Mouse (Mus musculus): ENCODE measurements at regions not wholly inside any gene's neighbourhood (a gene's known extent, or its start where the extent isn't known, plus 50 kb on each side); places are given as distances from the start of the nearest gene placed in this dataset.

DNA sequence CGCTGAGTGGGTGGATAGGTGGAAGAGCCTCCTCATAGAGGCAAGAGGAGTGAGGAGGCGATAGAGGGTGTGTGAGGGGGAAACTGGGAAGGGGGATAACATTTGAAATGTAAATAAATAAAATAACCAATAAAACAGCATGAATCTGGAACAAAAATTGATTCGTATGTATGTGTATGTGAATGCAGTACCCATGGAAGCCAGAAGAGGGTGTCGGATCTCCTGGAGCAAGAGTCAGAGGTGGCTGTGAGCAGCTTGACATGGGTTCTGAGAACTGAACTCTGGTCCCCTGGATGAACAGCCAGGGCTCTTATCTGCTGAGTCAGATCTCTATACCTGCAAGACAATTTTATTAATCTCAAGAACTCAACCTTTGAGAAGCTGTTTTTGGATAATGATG lies 81.4 kb downstream of the Tfap2b start:
- no peak for DNase-seq (ENCODE audit: low spot score)

DNA sequence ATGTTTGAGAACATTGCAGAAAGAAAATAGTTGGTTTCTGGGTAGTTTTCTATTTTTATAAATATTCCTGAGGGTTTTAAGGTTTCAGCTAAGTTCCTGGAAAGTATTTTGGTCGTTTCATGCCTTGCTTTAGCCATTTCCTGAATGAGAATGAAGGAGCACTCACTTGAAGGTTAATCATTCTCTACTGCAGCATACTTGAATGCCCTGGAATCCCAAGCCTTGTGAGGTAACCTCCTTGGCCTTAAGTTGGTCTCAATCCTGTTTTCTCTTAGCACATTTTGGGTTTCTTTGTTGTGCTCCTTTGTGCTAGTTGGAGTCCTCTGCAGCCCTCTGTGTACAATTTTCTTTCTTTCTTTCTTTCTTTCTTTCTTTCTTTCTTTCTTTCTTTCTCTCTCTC lies 112.9 kb downstream of the Tfap2b start:
- DNase-seq (ENCODE audit: low spot score): no peak

DNA sequence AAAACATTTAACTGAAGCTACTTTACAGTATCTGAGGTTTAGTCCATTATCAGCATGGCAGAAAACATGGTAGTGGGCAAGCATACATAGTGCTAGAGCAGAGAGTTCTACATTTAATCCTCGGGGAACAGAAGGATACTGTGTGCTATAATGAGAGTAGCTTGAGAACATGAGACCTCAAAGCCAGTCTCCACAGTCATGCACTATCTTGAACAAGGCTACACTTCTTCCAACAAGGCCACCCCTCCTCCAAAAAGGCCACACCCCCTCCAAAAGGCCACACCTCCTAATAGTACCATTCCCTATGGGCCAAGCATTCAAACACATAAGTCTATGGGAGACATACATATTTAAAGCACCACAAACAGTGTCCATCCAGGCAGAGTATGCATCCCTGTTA lies 127.3 kb downstream of the Tfap2b start:
- no peak for DNase-seq (ENCODE audit: low spot score)

DNA sequence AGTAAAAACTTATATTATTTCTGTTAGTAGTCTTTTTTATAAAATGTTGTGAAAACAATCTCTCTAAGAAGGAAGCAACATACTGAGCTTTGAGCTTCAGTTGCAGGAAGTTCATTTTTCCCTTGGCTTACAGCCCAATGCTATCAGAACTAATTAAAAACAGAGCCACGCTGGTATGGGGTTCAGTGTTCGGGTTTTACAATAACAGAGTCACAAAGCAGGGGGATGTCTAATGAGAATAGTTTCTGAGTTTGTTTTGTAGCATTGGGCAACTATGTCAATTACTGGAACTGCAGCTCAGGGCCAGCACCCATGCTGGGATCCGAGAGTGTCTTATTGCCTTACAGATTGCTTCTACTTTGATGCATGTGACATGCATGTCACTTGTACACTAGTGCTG lies 128.5 kb downstream of the Tfap2b start:
- DNase-seq (ENCODE audit: low spot score): no peak

DNA sequence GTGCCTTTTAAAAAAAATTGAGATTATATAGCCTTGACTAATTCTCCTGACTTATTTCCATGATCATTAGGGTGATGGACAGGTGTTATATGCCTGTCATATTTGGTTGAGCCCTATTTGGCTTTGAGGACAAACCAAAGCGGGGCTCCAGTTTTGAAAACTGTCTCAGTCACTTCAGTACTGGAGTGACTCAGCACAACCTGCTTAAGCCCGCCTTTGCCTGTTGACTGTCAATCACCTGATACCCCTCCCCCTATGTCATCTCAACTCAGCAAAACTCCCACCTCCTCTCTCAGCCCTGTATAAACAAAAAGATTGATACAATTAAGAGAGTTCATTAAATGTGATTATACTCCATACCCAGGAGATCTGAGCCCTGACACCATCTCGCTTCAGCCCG lies 135.7 kb downstream of the Tfap2b start:
- no peak for DNase-seq (ENCODE audit: low spot score)

DNA sequence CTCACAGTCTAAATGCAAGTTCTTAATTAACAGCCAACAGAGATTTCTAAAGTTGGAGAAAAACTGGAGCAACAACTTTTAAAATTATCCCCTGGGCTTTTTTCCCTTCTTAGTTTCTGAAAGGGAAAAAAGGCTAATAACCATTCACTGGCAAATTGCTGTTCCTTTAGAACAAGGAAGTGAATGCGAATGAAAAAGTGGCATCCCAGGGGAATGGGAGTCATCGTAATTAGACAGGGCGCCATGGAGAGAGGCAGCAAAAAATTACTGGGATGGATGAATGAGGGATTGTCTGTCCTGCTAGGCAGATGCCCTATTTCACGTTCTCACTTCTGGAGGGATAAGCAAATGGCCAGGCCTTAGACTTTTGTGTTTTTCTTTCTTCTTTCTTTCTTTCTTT lies 141.8 kb downstream of the Tfap2b start:
- DNase-seq (ENCODE audit: low spot score): no peak

DNA sequence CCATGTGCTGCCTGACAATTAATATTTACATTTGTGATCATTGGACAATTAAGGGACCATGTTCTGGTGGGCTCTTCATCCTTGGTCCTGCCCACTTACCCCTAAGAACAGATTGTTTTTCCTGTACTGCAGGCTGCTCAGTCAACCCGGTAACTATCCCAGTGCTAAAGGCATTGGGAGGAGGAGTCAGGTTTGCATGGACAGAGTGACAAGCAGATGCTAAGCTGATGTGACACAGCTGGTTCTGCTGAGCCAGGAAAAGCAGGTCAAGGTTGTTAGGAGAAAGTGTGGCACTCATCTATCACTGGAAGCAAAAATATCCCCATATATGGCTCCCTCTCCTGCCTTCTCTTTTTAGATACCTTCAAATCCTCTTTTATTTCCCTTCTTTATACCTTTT lies 176.1 kb downstream of the Tfap2b start:
- no peak for DNase-seq (ENCODE audit: low spot score)

DNA sequence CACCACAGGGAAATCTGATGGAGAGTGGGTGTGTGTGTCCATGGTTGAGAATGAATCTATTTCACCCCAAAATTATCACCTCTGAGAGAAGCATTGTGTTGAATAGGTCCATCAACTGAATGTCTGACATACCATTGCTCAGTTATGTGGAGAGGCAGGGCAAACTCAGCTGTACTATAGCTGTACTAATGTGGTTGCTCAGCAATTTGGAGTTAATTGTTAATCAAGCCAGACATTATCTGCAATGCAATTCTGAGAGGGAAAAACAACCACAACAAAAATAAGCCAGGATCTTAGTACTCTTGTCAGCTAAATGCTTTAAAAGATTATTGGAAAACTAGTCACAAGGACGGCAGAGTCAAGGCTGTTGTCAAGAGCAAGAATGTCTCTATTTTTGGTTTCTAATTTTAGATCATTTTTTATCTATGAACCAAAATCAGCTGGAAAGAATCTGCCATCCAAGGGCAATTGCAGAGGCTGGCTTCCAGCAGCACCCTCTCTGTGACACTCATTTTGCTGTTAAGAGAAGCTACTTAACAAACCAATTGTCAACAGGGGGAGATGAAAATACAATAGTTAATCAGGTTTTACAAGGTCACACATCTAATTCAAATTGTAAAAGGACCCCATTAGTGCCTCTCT lies 180.3 kb downstream of the Tfap2b start:
- DNase-seq (ENCODE audit: low spot score): peak; percentile 8

DNA sequence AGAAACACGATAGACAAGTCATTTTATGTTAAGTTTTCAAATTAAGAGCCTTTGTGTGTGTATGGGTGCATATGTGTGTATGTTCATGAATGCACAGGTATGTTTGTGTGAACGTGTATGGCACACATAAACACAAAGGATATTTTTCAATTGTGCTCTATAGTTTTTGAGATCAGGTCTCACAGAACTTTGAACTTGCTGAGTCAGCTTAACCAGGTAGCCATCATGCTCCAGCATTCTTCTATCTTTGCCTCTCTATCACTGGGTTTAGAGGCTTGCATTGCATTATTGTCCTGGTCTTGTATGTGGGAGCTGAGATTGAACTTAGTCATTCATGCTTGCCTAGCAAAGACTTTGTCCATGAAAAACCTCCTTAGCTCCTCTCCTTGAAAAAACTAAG lies 198.8 kb downstream of the Tfap2b start:
- DNase-seq (ENCODE audit: low spot score): no peak

DNA sequence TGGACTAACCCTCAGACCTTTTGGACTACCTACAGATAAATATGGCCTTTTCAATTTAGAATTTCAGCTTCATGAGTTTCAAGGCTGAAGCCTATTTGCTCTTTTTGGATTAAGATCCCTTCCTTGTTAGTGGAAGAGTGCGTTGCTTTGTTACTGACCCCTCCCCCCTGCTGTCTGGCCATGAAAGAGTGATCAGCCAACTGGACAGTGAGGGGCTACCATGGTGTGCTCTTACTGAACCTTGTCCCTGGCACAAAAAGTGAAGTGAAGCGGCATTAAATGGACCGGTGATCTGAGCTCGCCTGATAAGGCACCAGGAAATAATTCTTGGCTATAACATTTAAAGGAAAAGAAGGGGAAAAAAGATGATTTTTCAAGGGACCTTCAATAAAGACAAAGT lies 203.6 kb downstream of the Tfap2b start:
- no peak for DNase-seq (ENCODE audit: low spot score)

DNA sequence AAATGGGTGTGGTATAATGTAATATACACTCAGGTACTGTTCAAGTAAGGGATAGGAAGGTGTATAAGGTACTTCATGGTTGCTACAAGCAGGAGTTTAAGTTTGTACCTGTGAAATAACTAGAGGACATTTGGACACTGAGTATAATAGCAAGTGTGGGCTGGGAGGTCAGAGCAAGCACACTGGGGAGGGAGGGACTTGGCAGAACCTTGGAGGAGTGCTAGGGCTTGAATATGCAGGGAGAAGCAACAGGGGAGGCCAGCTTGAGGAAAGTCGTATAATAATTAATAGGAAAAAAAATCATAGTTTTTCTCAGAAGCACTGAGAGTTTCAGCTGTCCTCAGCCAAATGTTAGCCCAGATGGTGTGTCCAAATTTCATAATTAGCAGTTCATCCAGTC lies 212.4 kb downstream of the Tfap2b start:
- DNase-seq (ENCODE audit: low spot score): no peak

DNA sequence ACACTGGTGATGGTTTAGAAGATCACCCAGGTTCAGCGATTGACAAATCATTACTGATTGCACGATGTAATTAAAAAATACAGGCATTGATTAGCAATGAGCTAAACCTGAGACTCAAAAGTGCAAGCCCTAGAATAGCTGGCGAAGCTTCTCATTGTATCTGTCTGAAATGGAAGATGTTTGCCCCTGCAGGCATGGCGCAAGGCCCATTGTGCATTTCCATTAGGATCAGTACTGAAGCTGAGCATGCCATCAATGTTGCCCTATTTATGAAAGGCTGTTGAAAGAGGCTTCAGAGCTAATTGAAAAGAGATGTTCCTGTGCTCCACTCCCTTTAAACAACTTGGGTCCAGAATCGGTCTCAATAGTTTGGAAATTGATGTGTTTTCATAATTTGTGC lies 242.1 kb downstream of the Tfap2b start:
- no peak for DNase-seq (ENCODE audit: low spot score)

DNA sequence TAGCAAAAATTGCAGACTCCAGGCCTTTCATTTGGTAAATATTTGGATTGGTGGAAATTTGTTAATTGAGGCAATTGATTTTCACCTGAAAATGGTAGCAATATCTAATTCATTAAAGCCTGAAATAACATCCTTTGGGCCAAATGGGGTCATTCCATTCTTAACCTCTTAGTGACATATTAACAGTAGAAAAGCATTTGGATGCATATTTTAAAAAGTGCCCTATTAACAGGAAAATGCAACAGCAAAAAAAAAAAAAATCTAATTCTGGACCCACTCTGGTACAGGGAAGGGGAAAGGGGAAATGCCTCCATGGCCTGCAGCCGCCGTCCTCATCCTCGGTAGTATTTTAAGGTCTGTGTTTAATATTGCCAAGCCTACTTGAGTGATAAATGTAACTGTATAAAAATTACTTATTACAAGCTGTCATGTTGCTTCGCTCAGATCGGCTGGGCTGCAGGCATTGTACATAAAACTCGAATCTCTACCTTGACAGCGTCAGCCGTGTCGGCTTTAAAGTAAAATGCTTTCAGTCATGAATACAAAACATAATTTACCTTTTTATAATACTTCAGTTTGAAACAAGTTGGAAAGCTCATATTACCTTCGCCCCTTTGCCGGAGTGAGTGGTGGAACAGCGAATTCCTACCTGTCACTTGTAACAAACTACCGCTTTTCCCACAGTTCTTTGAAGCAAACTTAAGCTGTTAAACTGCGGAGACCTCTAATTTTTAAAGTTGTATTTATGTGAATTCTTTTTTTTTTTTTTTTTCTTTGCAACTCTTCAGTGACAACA lies 250.1 kb downstream of the Tfap2b start:
- DNase-seq (ENCODE audit: low spot score): no peak

DNA sequence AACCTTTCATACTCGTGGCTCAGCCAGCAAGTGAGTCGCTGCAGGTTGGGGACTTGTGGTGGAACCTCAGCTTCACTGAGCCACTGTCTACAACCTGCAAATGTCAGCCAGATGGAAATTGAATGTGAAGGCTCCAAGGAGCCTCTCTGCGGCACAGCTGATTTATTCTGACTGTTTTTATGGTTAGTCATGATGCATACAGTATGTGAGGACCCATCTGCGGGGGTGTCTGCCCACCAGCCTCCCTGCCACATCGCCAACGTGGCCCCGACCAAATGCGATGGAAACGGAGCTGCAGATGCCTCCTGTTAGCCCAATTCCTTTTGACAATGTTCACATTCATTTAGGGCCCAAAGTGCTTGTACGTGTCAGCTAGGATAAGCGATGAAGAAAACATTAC lies 251.2 kb downstream of the Tfap2b start:
- no peak for DNase-seq (ENCODE audit: low spot score)

DNA sequence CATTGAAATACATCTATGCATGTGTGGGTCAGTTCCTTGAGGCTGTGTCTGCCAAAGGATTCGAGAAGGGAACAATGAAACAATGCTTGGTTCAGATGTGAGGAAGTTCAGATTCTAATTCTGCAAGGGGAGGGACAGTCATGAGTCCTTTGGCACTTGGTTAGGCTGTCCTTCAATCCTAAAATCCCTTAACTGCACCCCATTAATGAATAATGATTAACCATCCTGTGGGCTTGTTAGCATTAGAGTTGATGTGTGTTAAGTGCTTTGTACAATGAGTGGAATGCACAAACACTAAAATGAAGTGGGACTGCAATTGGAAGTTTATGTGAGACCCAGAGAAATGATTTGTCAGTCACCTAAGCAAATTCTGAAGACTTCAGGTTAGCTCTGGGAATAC lies 264.8 kb downstream of the Tfap2b start:
- no peak for DNase-seq (ENCODE audit: low spot score)

Measured in ovary, adult 18-20 months (tissue).